Mouse (Mus musculus): ENCODE data around the gene Ccdc124. TPM values are rescaled to one million over a fixed set of nuclear protein-coding genes. Genes with fewer than 3 reads are reported as not detected.

Ccdc124 gene
- polyA plus RNA-seq, 1 experiment: 31.1 TPM

DNA sequence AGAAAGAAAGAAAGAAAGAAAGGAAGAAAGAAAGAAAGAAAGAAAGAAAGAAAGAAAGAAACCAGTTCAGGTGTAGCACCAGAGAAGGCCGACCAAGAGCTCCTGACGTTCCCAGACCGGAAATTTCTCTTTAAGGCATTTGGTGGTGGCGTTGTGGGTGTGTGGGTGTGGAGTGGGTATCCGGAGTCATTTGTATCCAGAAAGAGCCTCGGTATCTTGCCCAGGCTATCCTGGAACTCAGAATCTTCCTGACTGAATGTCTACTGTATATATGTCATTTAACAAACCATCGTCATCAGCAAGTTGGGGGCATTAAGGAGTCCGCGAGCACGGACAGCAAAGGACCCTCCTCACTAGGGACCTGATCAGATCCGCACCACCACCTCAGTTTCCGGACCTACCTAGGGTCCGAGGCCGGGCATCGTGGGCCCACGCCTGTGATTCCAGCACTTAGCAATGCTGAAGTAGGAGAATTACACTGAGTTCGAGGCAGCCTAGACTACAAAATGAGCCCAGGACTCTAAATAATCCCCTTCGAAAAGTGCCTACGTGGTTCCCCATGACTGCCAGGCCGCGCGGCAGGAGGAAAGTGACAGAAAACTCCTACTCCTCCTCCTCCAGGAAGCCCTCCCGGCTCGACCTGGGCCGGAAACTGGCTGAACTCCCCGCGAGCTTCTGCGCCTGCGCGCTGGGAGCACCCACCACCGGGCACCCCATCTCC lies 932 bp downstream of the Ccdc124 start:
- TF ChIP-seq CTCF (IDR thresholded peaks at IDR 0.05; ENCODE audit: borderline replicate concordance, insufficient read depth, low read length) (no peak), POLR2A (IDR thresholded peaks at IDR 0.05; ENCODE audit: low read depth, low read length) (no peak; the same call in 1 of the 2 replicates)
- Histone ChIP-seq H3K4me1 (ENCODE audit: control insufficient read depth, insufficient read depth, low read length) (no peaks in the 10 kb centered on the region), H3K27ac (ENCODE audit: insufficient read depth, low read length) (peak overlapping the region; percentile 94), H3K4me3 (ENCODE audit: insufficient read depth, low read length) (peak overlapping the region; percentile 81)

GRCm38 (mm10) chr8:70871195-70871807 lies 2.4 kb downstream of the Ccdc124 start:
- H3K27ac ChIP-seq (ENCODE audit: insufficient read depth, low read length): no peak overlapping the region
- TF ChIP-seq CTCF (IDR thresholded peaks at IDR 0.05; ENCODE audit: borderline replicate concordance, insufficient read depth, low read length) (no peak), POLR2A (IDR thresholded peaks at IDR 0.05; ENCODE audit: low read depth, low read length) (no peak)
- no peak overlapping the region for H3K4me3 ChIP-seq (ENCODE audit: insufficient read depth, low read length)
- no peaks in the 10 kb centered on the region for H3K4me1 ChIP-seq (ENCODE audit: control insufficient read depth, insufficient read depth, low read length)

- Histone ChIP-seq H3K4me1 (ENCODE audit: control insufficient read depth, insufficient read depth, low read length) (no peaks in the 10 kb centered on the region), H3K27ac (ENCODE audit: insufficient read depth, low read length) (no peak overlapping the region), H3K4me3 (ENCODE audit: insufficient read depth, low read length) (no peak overlapping the region)
- TF ChIP-seq CTCF (IDR thresholded peaks at IDR 0.05; ENCODE audit: borderline replicate concordance, insufficient read depth, low read length) (peak; percentile 97), POLR2A (IDR thresholded peaks at IDR 0.05; ENCODE audit: low read depth, low read length) (no peak)
Observed at GRCm38 (mm10) chr8:70869601-70870041, 4.1 kb downstream of the Ccdc124 start.

GRCm38 (mm10) chr8:70869199-70869571 lies 4.5 kb downstream of the Ccdc124 start:
- no peak overlapping the region for H3K4me3 ChIP-seq (ENCODE audit: insufficient read depth, low read length)
- H3K4me1 ChIP-seq (ENCODE audit: control insufficient read depth, insufficient read depth, low read length): no peaks in the 10 kb centered on the region
- no peak for TF ChIP-seq POLR2A (IDR thresholded peaks at IDR 0.05; ENCODE audit: low read depth, low read length)
- no peak for TF ChIP-seq CTCF (IDR thresholded peaks at IDR 0.05; ENCODE audit: borderline replicate concordance, insufficient read depth, low read length)
- H3K27ac ChIP-seq (ENCODE audit: insufficient read depth, low read length): no peak overlapping the region

GRCm38 (mm10) chr8:70868559-70869198 lies 5.1 kb downstream of the Ccdc124 start:
- Histone ChIP-seq H3K27ac (ENCODE audit: insufficient read depth, low read length) (no peak overlapping the region), H3K4me3 (ENCODE audit: insufficient read depth, low read length) (no peak overlapping the region), H3K4me1 (ENCODE audit: control insufficient read depth, insufficient read depth, low read length) (no peaks in the 10 kb centered on the region)
- TF ChIP-seq CTCF (IDR thresholded peaks at IDR 0.05; ENCODE audit: borderline replicate concordance, insufficient read depth, low read length): peak; percentile 7; the same call in 1 of the 2 replicates
- no peak for TF ChIP-seq POLR2A (IDR thresholded peaks at IDR 0.05; ENCODE audit: low read depth, low read length)

DNA sequence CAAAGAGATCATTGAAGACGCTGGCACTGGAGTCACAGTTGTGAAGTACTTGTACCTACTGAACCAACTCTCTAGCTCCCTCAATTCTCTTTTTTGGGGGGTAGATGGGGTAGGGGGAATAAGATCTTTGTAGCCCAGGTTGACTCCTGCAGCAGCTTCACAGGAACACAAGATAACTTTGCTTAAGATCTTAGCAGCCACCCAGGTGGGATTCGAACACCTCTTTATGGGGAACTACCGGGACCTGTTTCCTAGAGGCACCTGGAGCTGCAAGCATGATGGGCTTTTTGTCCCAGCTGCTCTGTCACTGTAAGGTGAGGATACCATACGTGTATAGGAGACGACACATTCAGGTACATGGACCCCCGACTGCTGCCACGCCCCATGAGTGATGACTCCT lies 7.2 kb downstream of the Ccdc124 start:
- H3K4me1 ChIP-seq (ENCODE audit: control insufficient read depth, insufficient read depth, low read length): no peaks in the 10 kb centered on the region
- H3K4me3 ChIP-seq (ENCODE audit: insufficient read depth, low read length): no peak overlapping the region
- no peak overlapping the region for H3K27ac ChIP-seq (ENCODE audit: insufficient read depth, low read length)
- TF ChIP-seq POLR2A (IDR thresholded peaks at IDR 0.05; ENCODE audit: low read depth, low read length): no peak
- no peak for TF ChIP-seq CTCF (IDR thresholded peaks at IDR 0.05; ENCODE audit: borderline replicate concordance, insufficient read depth, low read length)

GRCm38 (mm10) chr8:70866001-70866520 lies 7.7 kb downstream of the Ccdc124 start:
- TF ChIP-seq POLR2A (IDR thresholded peaks at IDR 0.05; ENCODE audit: low read depth, low read length): no peak
- TF ChIP-seq CTCF (IDR thresholded peaks at IDR 0.05; ENCODE audit: borderline replicate concordance, insufficient read depth, low read length): no peak

GRCm38 (mm10) chr8:70865350-70866000 lies 8.3 kb downstream of the Ccdc124 start:
- Histone ChIP-seq H3K4me1 (ENCODE audit: control insufficient read depth, insufficient read depth, low read length) (no peaks in the 10 kb centered on the region), H3K27ac (ENCODE audit: insufficient read depth, low read length) (no peak overlapping the region), H3K4me3 (ENCODE audit: insufficient read depth, low read length) (peak overlapping the region; percentile 36)
- TF ChIP-seq CTCF (IDR thresholded peaks at IDR 0.05; ENCODE audit: borderline replicate concordance, insufficient read depth, low read length): no peak
- TF ChIP-seq POLR2A (IDR thresholded peaks at IDR 0.05; ENCODE audit: low read depth, low read length): peak; percentile 51

More at GRCm38 (mm10) chr8:70866001-70866520, 7.7 kb downstream of the Ccdc124 start:
- Histone ChIP-seq H3K4me1 (ENCODE audit: control insufficient read depth, insufficient read depth, low read length) (no peaks in the 10 kb centered on the region), H3K27ac (ENCODE audit: insufficient read depth, low read length) (no peak overlapping the region), H3K4me3 (ENCODE audit: insufficient read depth, low read length) (peak overlapping the region; percentile 18)

DNA sequence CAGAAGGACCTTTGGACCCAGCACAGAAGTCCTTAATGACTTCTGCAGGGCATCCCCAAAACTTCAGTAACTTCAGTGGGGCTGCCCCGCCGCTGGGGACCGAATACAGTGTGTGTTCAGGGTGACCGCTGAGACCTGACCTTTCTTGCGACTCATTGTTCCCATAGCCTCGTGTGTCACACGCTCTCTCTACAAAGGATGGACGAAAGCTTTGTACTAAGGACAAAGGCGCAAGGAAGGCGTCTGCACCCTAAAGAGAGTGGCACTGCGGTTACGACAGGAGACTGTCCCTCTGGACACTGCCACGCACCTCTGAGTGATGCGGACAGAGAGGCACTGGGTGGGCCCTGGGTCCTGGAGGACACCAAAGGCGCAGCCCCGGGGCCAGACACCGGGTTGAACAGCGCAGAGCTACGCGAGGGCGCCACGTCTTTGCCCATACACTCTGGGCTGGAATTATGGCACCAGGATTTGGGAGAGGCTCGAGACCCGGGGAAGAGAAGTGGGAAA lies 9.0 kb downstream of the Ccdc124 start:
- Histone ChIP-seq H3K4me3 (ENCODE audit: insufficient read depth, low read length) (peak overlapping the region; percentile 36), H3K27ac (ENCODE audit: insufficient read depth, low read length) (no peak overlapping the region), H3K4me1 (ENCODE audit: control insufficient read depth, insufficient read depth, low read length) (no peaks in the 10 kb centered on the region)
- no peak for TF ChIP-seq CTCF (IDR thresholded peaks at IDR 0.05; ENCODE audit: borderline replicate concordance, insufficient read depth, low read length)
- no peak for TF ChIP-seq POLR2A (IDR thresholded peaks at IDR 0.05; ENCODE audit: low read depth, low read length)

Data from embryonic fibroblast, embryonic 13.5 days (primary cell).